Mouse (Mus musculus) ES-E14 (cell line): ENCODE measurements around the gene Hbs1l. TPM values are rescaled to one million over a fixed set of nuclear protein-coding genes. Genes with fewer than 3 reads are reported as not detected.

Source experiments
- DNase-seq: peaks from one replicate; pipeline ENCODE4 v3.0.0-alpha.2; 2013; ENCODE audit warnings: low read depth, low spot score
- H3K27ac ChIP-seq: 2 replicates; pipeline ENCODE4 v1.5.1; 2012; ENCODE audit warnings: low read depth, mild to moderate bottlenecking, low read length, moderate library complexity, mixed read lengths; ENCODE audit not compliant: poor library complexity, insufficient read depth, severe bottlenecking
- H3K36me3 ChIP-seq: 2 replicates; pipeline ENCODE4 v1.6.1; 2012; ENCODE audit warnings: mild to moderate bottlenecking, low read length, moderate library complexity, mixed read lengths; ENCODE audit not compliant: control insufficient read depth, poor library complexity, insufficient read depth, severe bottlenecking
- H3K4me1 ChIP-seq, 2 experiments: fragments of 150-350 bp in 1 of 2; sonication (generic) in 1 of 2; 2 replicates each; pipeline ENCODE4 v1.6.1; 2012; ENCODE audit warnings: low read length in 2 of 2, mild to moderate bottlenecking in 1 of 2, mixed read lengths in 1 of 2; ENCODE audit not compliant: control insufficient read depth in 2 of 2, insufficient read depth in 2 of 2, poor library complexity in 1 of 2
- H3K4me3 ChIP-seq, 2 experiments: fragments of 150-350 bp in 1 of 2; sonication (generic) in 1 of 2; 2 replicates each; pipeline ENCODE4 v1.5.1; 2012; ENCODE audit warnings: low read length in 2 of 2, low read depth in 1 of 2, mild to moderate bottlenecking in 1 of 2, mixed read lengths in 1 of 2; ENCODE audit not compliant: insufficient read depth in 1 of 2, poor library complexity in 1 of 2, severe bottlenecking in 1 of 2
- H3K9ac ChIP-seq: 2 replicates; pipeline ENCODE4 v1.6.1; 2012; ENCODE audit warnings: low read depth, mild to moderate bottlenecking, low read length, mixed read lengths; ENCODE audit not compliant: poor library complexity, insufficient read depth, severe bottlenecking
- H3K9me3 ChIP-seq: fragments of 150-350 bp; sonication (generic); 2 replicates; pipeline ENCODE4 v1.6.1; 2012; ENCODE audit warnings: low read depth, mild to moderate bottlenecking, low read length; ENCODE audit not compliant: control insufficient read depth, insufficient read depth
- CHD2 ChIP-seq: IDR thresholded peaks from 2 replicates; pipeline ENCODE4 v1.6.1; 2014; ENCODE audit warnings: mild to moderate bottlenecking, low read depth, low read length, inconsistent platforms
- HCFC1 ChIP-seq: IDR thresholded peaks from 2 replicates; pipeline ENCODE4 v1.6.1; 2012; ENCODE audit warnings: low read length, inconsistent platforms, borderline replicate concordance; ENCODE audit not compliant: insufficient read depth
- MAFK ChIP-seq: IDR thresholded peaks from 2 replicates; pipeline ENCODE4 v1.6.1; 2014; ENCODE audit warnings: mild to moderate bottlenecking, low read depth, low read length, inconsistent platforms; ENCODE audit not compliant: insufficient read depth
- ZC3H11A ChIP-seq: IDR thresholded peaks from 2 replicates; pipeline ENCODE4 v1.6.1; 2012; ENCODE audit warnings: low read depth, mild to moderate bottlenecking, inconsistent platforms, low read length, borderline replicate concordance
- ZNF384 ChIP-seq: IDR thresholded peaks from 2 replicates; pipeline ENCODE4 v1.6.1; 2012; ENCODE audit warnings: low read depth, low read length, inconsistent platforms
- in situ Hi-C, 2 experiments: fragments of 600-800 bp; cut with MboI; formaldehyde crosslinking; loops; one replicate each; pipeline ENCODE4 v1.15.1; 2025; ENCODE audit warnings: low sequenced_read_pairs in 2 of 2, inconsistent platforms in 1 of 2; ENCODE audit not compliant: unreplicated experiment in 2 of 2
- total RNA-seq: library from RNA; depleted of rRNA; stranded (reverse); fragments of 300-350 nt; gene quantifications from 2 replicates; pipeline ENCODE4 v1.2.3, GENCODE M21; 2012

The Hbs1l gene
- total RNA-seq, 1 experiment, result 90.0 TPM

DNA sequence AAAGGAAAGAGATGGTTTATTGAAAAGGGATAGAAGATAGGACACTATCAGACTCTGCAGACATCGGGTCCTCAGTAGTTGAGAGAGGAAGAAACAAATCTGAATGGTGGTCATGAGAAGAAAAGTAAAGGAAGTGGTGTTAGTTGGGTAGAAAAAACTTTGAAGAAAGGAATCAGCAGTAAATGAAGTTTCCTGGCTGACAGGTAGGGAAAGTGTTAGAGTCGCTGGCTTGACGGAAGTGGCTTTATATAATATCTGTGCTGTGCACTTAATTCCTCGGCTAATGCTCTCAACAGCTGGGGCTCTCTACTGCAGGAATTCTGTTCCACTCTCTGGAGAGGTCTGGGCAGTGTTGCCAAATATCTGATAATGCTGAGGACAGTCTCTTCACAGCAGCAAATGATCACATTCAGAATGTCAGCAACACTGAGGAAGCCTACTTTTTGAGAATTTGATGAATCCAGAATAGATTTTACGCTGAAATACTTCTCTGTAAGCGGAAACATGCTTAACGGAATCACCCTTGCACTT is 31.9 kb downstream of the Hbs1l start:
- Histone ChIP-seq H3K4me1 (no peaks in the 10 kb centered on the region), H3K27ac (no peak overlapping the region), H3K36me3 (peaks cover 6% of the 10 kb centered on the region), H3K9ac (no peak overlapping the region), H3K4me3 (no peak overlapping the region), H3K9me3 (no peaks in the 10 kb centered on the region)
- TF ChIP-seq HCFC1 (no peak), CHD2 (no peak), ZNF384 (no peak), MAFK (no peak), ZC3H11A (no peak)
- DNase-seq, result no peak
- in situ Hi-C loops, result no loop called here

DNA sequence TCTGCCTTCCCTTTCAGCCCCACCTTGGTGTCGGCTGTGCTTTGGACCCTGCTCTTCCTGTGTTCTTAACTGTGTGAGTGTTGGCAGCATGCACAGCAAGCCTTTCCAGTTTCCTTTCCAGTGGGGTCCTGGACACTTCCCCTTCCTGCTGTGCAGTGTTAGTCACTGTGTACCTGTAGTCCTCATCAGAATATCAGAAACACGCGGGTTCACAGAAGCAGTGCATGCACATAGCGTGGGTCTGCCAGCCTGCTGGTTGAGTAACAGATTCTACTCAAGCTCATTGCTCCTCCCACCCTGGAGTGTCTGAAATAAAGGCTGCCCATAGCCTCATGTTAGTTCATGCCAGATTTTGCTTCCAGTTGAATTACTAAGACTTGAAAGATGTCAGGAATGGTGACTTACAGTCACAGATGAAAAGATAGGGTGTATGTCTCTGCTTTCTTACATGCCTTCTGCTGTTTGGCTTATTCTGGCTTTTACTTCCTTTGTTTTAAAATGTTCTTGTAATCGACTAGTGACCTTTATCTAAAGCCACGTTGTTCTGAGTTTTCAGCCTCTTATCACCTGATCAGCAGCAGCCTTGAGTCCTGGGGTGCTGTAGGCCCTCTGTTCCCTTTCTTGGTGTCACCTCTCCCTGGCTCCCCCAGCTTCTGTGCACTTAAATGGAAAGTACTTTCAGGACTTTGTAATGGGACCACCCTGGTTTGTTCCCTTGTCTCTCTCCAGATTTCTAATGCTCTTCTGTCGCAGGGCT is 38.7 kb downstream of the Hbs1l start:
- no peaks in the 10 kb centered on the region for H3K9me3 ChIP-seq
- H3K9ac ChIP-seq, result no peak overlapping the region
- in situ Hi-C loops, result no loop called here
- H3K36me3 ChIP-seq, result peaks cover 14% of the 10 kb centered on the region
- H3K4me3 ChIP-seq, result no peak overlapping the region
- H3K27ac ChIP-seq, result no peak overlapping the region
- TF ChIP-seq CHD2, result no peak
- TF ChIP-seq ZNF384, result no peak
- TF ChIP-seq MAFK, result no peak
- no peak for TF ChIP-seq HCFC1
- TF ChIP-seq ZC3H11A, result no peak
- DNase-seq, result no peak
- peaks cover 0 to 8% of the 10 kb centered on the region in 2 experiments; a peak in 2 of 4 replicates for H3K4me1 ChIP-seq

DNA sequence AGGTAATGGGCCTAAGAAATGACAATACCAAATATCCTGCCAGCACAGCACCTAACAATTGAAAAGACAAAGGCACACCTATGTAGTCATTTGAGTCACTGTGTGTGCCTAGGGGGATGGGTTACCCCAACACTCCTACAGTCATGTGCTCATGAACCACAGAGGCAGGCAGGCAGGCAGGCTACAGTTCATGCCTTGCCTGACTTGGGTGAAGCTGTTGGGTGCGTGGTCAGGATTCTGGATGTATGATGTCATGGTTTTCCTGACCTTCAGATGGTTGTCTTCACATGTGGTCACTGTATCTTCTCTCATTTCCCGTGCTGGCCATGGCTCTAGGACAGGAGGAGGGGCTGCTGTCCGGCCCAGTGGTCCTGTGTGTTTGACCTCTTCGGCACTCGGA is 39.8 kb downstream of the Hbs1l start:
- Histone ChIP-seq H3K36me3 (peaks cover 14% of the 10 kb centered on the region), H3K9ac (no peak overlapping the region), H3K4me3 (no peak overlapping the region), H3K27ac (no peak overlapping the region; the same call in 1 of the 2 replicates), H3K9me3 (no peaks in the 10 kb centered on the region), H3K4me1 (peaks cover 0 to 10% of the 10 kb centered on the region in 2 experiments; a peak in 2 of 4 replicates)
- no peak for DNase-seq
- TF ChIP-seq ZC3H11A (no peak), CHD2 (no peak), HCFC1 (no peak), MAFK (no peak), ZNF384 (no peak)
- in situ Hi-C loops, result no loop called here

DNA sequence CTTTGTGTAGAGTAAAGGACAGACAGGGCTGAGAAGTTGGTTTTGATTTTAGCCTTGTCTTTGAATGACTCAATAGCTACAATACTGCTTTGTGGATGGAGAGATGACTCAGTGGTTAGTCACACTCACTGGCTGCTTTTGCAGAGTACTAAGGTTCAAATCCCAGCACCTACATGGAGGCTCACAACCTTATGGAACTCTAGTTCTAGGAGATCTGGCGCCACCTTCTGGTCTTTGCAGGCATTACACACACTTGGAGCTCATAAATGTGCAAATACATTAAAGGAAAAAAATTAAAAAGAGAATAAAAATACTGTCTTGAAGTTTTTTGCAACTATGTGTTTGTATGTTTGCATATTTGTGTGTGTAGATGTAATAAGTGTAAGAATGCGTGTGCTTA is 41.4 kb downstream of the Hbs1l start:
- Histone ChIP-seq H3K4me3 (no peak overlapping the region), H3K4me1 (peaks cover 0 to 15% of the 10 kb centered on the region in 2 experiments; a peak in 2 of 4 replicates), H3K36me3 (peaks cover 8% of the 10 kb centered on the region; the same call in 1 of the 2 replicates), H3K27ac (no peak overlapping the region), H3K9ac (no peak overlapping the region), H3K9me3 (no peaks in the 10 kb centered on the region)
- no peak for TF ChIP-seq HCFC1
- no peak for TF ChIP-seq MAFK
- no peak for TF ChIP-seq ZNF384
- no peak for TF ChIP-seq CHD2
- peak; percentile 52; the same call in 1 of the 2 replicates for TF ChIP-seq ZC3H11A
- DNase-seq, result peak; percentile 59
- in situ Hi-C loops, result no loop called here
